In genomic region chr2:137117321-137117690, GRCm38 (mm10) we compare ENCODE assay signal across 8 mouse cellular contexts. TPM values are rescaled to one million over a fixed set of nuclear protein-coding genes. Genes with fewer than 3 reads are reported as not detected.
DNase-seq lines count a peak whose midpoint lies in the region; ATAC-seq and TF ChIP-seq lines count a peak whose summit lies in the region.

No protein-coding gene starts in this region.

- H3K4me2 ChIP-seq in intestine, postnatal 0 days (replicated peaks; ENCODE audit: low read depth): peak overlapping the region; percentile 96
- H3K4me2 ChIP-seq in limb, embryonic 11.5 days (ENCODE audit: low read depth, severe bottlenecking): peak overlapping the region; percentile 73
- H3K4me2 ChIP-seq in midbrain, embryonic 12.5 days (replicated peaks): peak overlapping the region; percentile 77

- ATAC-seq in cerebellum, adult (ENCODE audit: insufficient number of reproducible peaks, low FRiP score, low TSS enrichment): peak; percentile 47
- ATAC-seq in intestine, postnatal 0 days: peak; percentile 75
- ATAC-seq in limb, embryonic 11.5 days (ENCODE audit: insufficient number of reproducible peaks, low FRiP score, low TSS enrichment, low read depth): peak; percentile 75
- ATAC-seq in midbrain, embryonic 12.5 days (ENCODE audit: low FRiP score, low read depth): peak; percentile 60

- peak; percentile 94 for TF ChIP-seq CTCF in intestine, postnatal 0 days (IDR thresholded peaks at IDR 0.05; ENCODE audit: low read depth)
- TF ChIP-seq CTCF in small intestine, adult 2 months (IDR thresholded peaks at IDR 0.05; ENCODE audit: extremely low read depth, insufficient read length, insufficient replicate concordance, low read depth, low read length): peak; percentile 75

- under 1% methylated on average over 33 of the region's 33 CpGs for WGBS in intestine, postnatal 0 days
- WGBS in limb, embryonic 11.5 days: under 1% methylated on average over 33 of the region's 33 CpGs
- WGBS in midbrain, embryonic 12.5 days: under 1% methylated on average over 33 of the region's 33 CpGs
- WGBS in small intestine, adult 2 months: under 1% methylated on average over 33 of the region's 33 CpGs

- DNase-seq in cerebellum, adult 11 months: no peak
- peak; percentile 92 for DNase-seq in embryo, embryonic 9.5 days (ENCODE audit: extremely low spot score)
- DNase-seq in heart, adult 11 months: peak; percentile 98
- peak; percentile 94 for DNase-seq in limb, embryonic 11.5 days (ENCODE audit: low spot score)

- peak overlapping the region; percentile 79 for H3K4me3 ChIP-seq in intestine, postnatal 0 days (ENCODE audit: low read depth, low read length)
- peak overlapping the region; percentile 74 for H3K4me3 ChIP-seq in limb, embryonic 11.5 days (ENCODE audit: low read depth, low read length)
- peak overlapping the region; percentile 74 for H3K4me3 ChIP-seq in midbrain, embryonic 12.5 days
- H3K4me3 ChIP-seq in small intestine, adult 2 months (ENCODE audit: low read depth, low read length): peak overlapping the region; percentile 85

- no peaks in the 10 kb centered on the region for H3K9me3 ChIP-seq in intestine, postnatal 0 days (ENCODE audit: control insufficient read depth)
- H3K9me3 ChIP-seq in limb, embryonic 11.5 days (ENCODE audit: control insufficient read depth, low read length): no peaks in the 10 kb centered on the region
- H3K9me3 ChIP-seq in midbrain, embryonic 12.5 days: no peaks in the 10 kb centered on the region

- H3K4me1 ChIP-seq in intestine, postnatal 0 days (replicated peaks; ENCODE audit: control insufficient read depth, insufficient read depth, low read length): peaks cover 8% of the 10 kb centered on the region; the same call in 1 of the 2 replicates
- H3K4me1 ChIP-seq in limb, embryonic 11.5 days (ENCODE audit: control insufficient read depth, insufficient read depth, low read length): peaks cover 9% of the 10 kb centered on the region; the same call in 1 of the 2 replicates
- H3K4me1 ChIP-seq in midbrain, embryonic 12.5 days: peaks cover 43% of the 10 kb centered on the region
- peaks cover 5% of the 10 kb centered on the region; the same call in 1 of the 2 replicates for H3K4me1 ChIP-seq in small intestine, adult 2 months (ENCODE audit: control insufficient read depth, insufficient read depth, insufficient read length, low read length)

- H3K27me3 ChIP-seq in intestine, postnatal 0 days (replicated peaks; ENCODE audit: control insufficient read depth, insufficient read depth, low read length): no peaks in the 10 kb centered on the region
- peaks cover 5% of the 10 kb centered on the region; the same call in 1 of the 2 replicates for H3K27me3 ChIP-seq in limb, embryonic 11.5 days (ENCODE audit: control insufficient read depth, insufficient read depth, low read length)
- H3K27me3 ChIP-seq in midbrain, embryonic 12.5 days: peaks cover 8% of the 10 kb centered on the region
- H3K27me3 ChIP-seq in small intestine, adult 2 months (ENCODE audit: control insufficient read depth, insufficient read depth, low read length): no peaks in the 10 kb centered on the region

- H3K36me3 ChIP-seq in intestine, postnatal 0 days (ENCODE audit: control insufficient read depth, insufficient read depth): no peaks in the 10 kb centered on the region
- no peaks in the 10 kb centered on the region for H3K36me3 ChIP-seq in limb, embryonic 11.5 days (ENCODE audit: control insufficient read depth, insufficient read depth, low read length)
- no peaks in the 10 kb centered on the region for H3K36me3 ChIP-seq in midbrain, embryonic 12.5 days
- no peaks in the 10 kb centered on the region for H3K36me3 ChIP-seq in small intestine, adult 2 months (ENCODE audit: control insufficient read depth, insufficient read depth, low read length)

- peak overlapping the region; percentile 99 for H3K27ac ChIP-seq in intestine, postnatal 0 days (ENCODE audit: low read depth, low read length)
- H3K27ac ChIP-seq in limb, embryonic 11.5 days (replicated peaks; ENCODE audit: low read depth, low read length): peak overlapping the region; percentile 92
- H3K27ac ChIP-seq in midbrain, embryonic 12.5 days (replicated peaks): peak overlapping the region; percentile 92
- H3K27ac ChIP-seq in small intestine, adult 2 months (ENCODE audit: insufficient read depth, low read depth, low read length): peak overlapping the region; percentile 97

- TF ChIP-seq POLR2A in small intestine, adult 2 months (IDR thresholded peaks at IDR 0.05; ENCODE audit: low read depth, low read length): no peak

- H3K9ac ChIP-seq in intestine, postnatal 0 days (ENCODE audit: low read depth, low read length): peak overlapping the region; percentile 86
- H3K9ac ChIP-seq in limb, embryonic 11.5 days (ENCODE audit: low read length): peak overlapping the region; percentile 86
- peak overlapping the region; percentile 68 for H3K9ac ChIP-seq in midbrain, embryonic 12.5 days (replicated peaks)

RNA-seq across cellular contexts. Expression of gene Jag1, which starts 0.9 kb away (rescaled TPM):
- 6.0 and 6.9 TPM in 2 replicates for polyA plus RNA-seq in intestine, postnatal 0 days (2015; fragmentation: Nextera tagmentation; extraction: Ambion mirVana)
- 23.3 and 24.8 TPM in 2 replicates for polyA plus RNA-seq in limb, embryonic 11.5 days (2014; fragmentation: Nextera tagmentation; extraction: Ambion mirVana)
- polyA plus RNA-seq in midbrain, embryonic 12.5 days (2016; fragmentation: Nextera tagmentation; extraction: Ambion mirVana): 51.2 and 53.0 TPM in 2 replicates
- 2.7 and 3.2 TPM in 2 replicates for polyA plus RNA-seq in small intestine, adult 2 months (2012; rRNA removed)
